In the genomic region with DNA sequence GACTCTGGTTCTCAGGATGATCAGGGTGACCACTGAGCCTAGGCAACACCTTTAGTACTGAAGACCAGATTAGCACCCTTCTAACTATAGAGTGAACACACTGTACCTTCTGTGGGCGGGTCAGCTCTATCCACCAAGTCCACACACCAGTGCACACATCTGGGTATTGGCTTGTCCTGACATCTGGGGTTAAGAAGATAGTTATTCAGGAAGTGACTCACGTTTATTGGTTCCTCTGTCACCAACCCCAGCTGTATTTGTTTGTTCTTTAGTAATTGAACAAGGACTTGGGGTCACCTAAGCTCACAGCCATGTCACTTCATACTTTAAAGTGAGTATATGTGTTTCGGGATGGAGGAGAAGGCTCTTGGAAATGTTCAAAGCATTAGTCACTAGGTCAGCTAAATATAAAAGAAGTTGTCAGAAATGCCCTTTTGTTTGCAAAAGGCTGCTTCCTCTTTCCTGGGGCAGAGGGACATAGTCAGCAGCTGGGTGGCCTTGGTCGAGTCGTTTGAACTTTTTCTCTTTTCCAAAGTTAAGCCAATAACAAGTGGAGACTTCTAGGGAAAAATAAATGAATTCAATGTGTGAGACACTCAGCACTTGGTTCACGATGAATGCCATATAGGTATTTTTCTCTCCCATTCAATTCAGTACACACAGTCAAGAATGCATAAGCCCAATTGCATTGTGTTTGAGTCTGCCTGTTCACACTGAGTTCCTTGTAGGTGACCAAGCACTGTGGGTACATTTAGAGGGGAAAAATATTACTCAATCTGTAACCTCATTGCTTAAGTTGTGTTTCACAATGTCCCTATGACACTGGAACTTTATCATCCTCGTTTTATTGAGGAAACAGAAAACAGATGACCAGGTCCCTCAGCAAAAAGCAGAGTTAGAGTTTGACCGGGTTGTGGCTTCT, we compare ENCODE assay signal across 12 mouse cellular contexts. TPM values are rescaled to one million over a fixed set of nuclear protein-coding genes. Genes with fewer than 3 reads are reported as not detected.
DNase-seq lines count a peak whose midpoint lies in the region; ATAC-seq lines count a peak whose summit lies in the region.
"Had no signal": no experiment of that assay in that cellular context is flagged by ENCODE, and none has a peak within 500 bp of the region (broad histone marks: within the 10 kb centered on the region; RNA-seq: fewer than 3 reads in every experiment).

No protein-coding gene starts in this region.

- no peak overlapping the region for H3K9ac ChIP-seq in hindbrain, embryonic 11.5 days (ENCODE audit: low read depth, low read length)
- H3K9ac ChIP-seq in midbrain, embryonic 13.5 days (replicated peaks) = no peak overlapping the region
- H3K9ac ChIP-seq: limb, embryonic 13.5 days had no signal

- H3K27ac ChIP-seq in macrophage = peak overlapping the region; percentile 95
- no peak overlapping the region for H3K27ac ChIP-seq in hindbrain, embryonic 11.5 days (ENCODE audit: low read depth, low read length)
- H3K27ac ChIP-seq in midbrain, embryonic 13.5 days = no peak overlapping the region
- H3K27ac ChIP-seq: limb, embryonic 13.5 days had no signal

- H3K4me1 ChIP-seq in hindbrain, embryonic 11.5 days (replicated peaks; ENCODE audit: control insufficient read depth, insufficient read depth, low read length) = no peaks in the 10 kb centered on the region
- H3K4me1 ChIP-seq in midbrain, embryonic 13.5 days (replicated peaks) = no peaks in the 10 kb centered on the region
- H3K4me1 ChIP-seq: limb, embryonic 13.5 days had no signal

- no peaks in the 10 kb centered on the region for H3K27me3 ChIP-seq in hindbrain, embryonic 11.5 days (ENCODE audit: control insufficient read depth, insufficient read depth, low read length)
- no peaks in the 10 kb centered on the region for H3K27me3 ChIP-seq in midbrain, embryonic 13.5 days
- H3K27me3 ChIP-seq: limb, embryonic 13.5 days had no signal

- ATAC-seq in common myeloid progenitor, adult 5-6 weeks (replicated peaks; ENCODE audit: low read depth, poor library complexity, severe bottlenecking) = peak; percentile 79
- ATAC-seq in hindbrain, embryonic 11.5 days (ENCODE audit: low FRiP score) = no peak
- ATAC-seq in midbrain, embryonic 13.5 days = no peak

- DNase-seq in adrenal gland, postnatal 14 days = peak; percentile 15
- no peak for DNase-seq in adrenal gland, adult 18-20 months (ENCODE audit: low spot score in 2 of 2)
- DNase-seq in 416B (ENCODE audit: low read depth) = peak; percentile 90
- no peak for DNase-seq in hindbrain, embryonic 11.5 days (ENCODE audit: low spot score)
- no peak for DNase-seq in frontal cortex, adult 2 months (ENCODE audit: extremely low spot score in 1 of 2, low spot score in 1 of 2)
- DNase-seq: heart, postnatal 14 days; kidney, postnatal 25 days had no signal

- no peaks in the 10 kb centered on the region for H3K9me3 ChIP-seq in hindbrain, embryonic 11.5 days (ENCODE audit: control insufficient read depth, low read length)
- no peaks in the 10 kb centered on the region for H3K9me3 ChIP-seq in midbrain, embryonic 13.5 days
- H3K9me3 ChIP-seq: limb, embryonic 13.5 days had no signal

- H3K4me3 ChIP-seq in macrophage (ENCODE audit: inconsistent target) = no peak overlapping the region
- no peak overlapping the region for H3K4me3 ChIP-seq in hindbrain, embryonic 11.5 days (ENCODE audit: low read depth, low read length)
- no peak overlapping the region for H3K4me3 ChIP-seq in midbrain, embryonic 13.5 days (replicated peaks)
- H3K4me3 ChIP-seq: limb, embryonic 13.5 days had no signal

- H3K79me2 ChIP-seq in macrophage (ENCODE audit: inconsistent target) = no peaks in the 10 kb centered on the region

- no peaks in the 10 kb centered on the region for H3K36me3 ChIP-seq in macrophage (ENCODE audit: inconsistent target)
- H3K36me3 ChIP-seq in hindbrain, embryonic 11.5 days (ENCODE audit: control insufficient read depth, insufficient read depth, low read length) = no peaks in the 10 kb centered on the region
- no peaks in the 10 kb centered on the region for H3K36me3 ChIP-seq in midbrain, embryonic 13.5 days
- H3K36me3 ChIP-seq: limb, embryonic 13.5 days had no signal

- WGBS in macrophage (ENCODE audit: missing documents) = 9% methylated on average over 8 of the region's 8 CpGs
- 70% methylated on average over 8 of the region's 8 CpGs for WGBS in hindbrain, embryonic 11.5 days
- 76% methylated on average over 8 of the region's 8 CpGs for WGBS in midbrain, embryonic 13.5 days

- no peak overlapping the region for H3K4me2 ChIP-seq in hindbrain, embryonic 11.5 days (replicated peaks; ENCODE audit: low read depth, low read length)
- H3K4me2 ChIP-seq in midbrain, embryonic 13.5 days (replicated peaks) = no peak overlapping the region
- H3K4me2 ChIP-seq: limb, embryonic 13.5 days had no signal

RNA-seq across cellular contexts. Expression of a gene that starts 17.4 kb away (rescaled TPM):
- total RNA-seq in adrenal gland, postnatal 14 days (2021) = not detected in 2 replicates
- not detected for total RNA-seq in adrenal gland, adult 18-20 months (2021)
- not detected in 2 replicates for total RNA-seq in common myeloid progenitor, adult 5-6 weeks (2017)
- not detected for total RNA-seq in macrophage (2018; cell fraction: chromatin; rRNA removed)
- total RNA-seq in macrophage (2018; cell fraction: cytosol; rRNA removed) = under 1 TPM in 8 of 26 experiments, not detected in 18; 0.05 to 0.13 (median 0.09) TPM
- total RNA-seq in macrophage (2018; cell fraction: nucleus; rRNA removed) = not detected
- polyA plus RNA-seq in macrophage (2018) = 0.13 TPM in 1 of 3 replicates, not detected in the others
- polyA plus RNA-seq in hindbrain, embryonic 11.5 days (2014; fragmentation: Nextera tagmentation; extraction: Ambion mirVana) = 0.11 TPM in 1 of 2 replicates, not detected in the other
- not detected in 2 replicates for polyA plus RNA-seq in frontal cortex, adult 2 months (2012; rRNA removed)
- 0.34 and 0.47 TPM in 2 replicates for polyA plus RNA-seq in midbrain, embryonic 13.5 days (2015; fragmentation: Nextera tagmentation; extraction: Ambion mirVana)
- total RNA-seq: heart, postnatal 14 days had no signal
- polyA plus RNA-seq: neural tube, embryonic 11.5 days had no signal

RNA-seq across cellular contexts. Expression of a gene that starts 31.3 kb away (rescaled TPM):
- total RNA-seq in adrenal gland, postnatal 14 days (2021) = 8.8 and 12.2 TPM in 2 replicates
- total RNA-seq in adrenal gland, adult 18-20 months (2021) = 10 to 100 TPM in 1 of 2 experiments, 1 to 10 TPM in 1; 9.6 to 17.0 TPM
- 13.3 and 14.2 TPM in 2 replicates for total RNA-seq in common myeloid progenitor, adult 5-6 weeks (2017)
- 1,000 to 10,000 TPM in 17 of 26 experiments, 100 to 1,000 TPM in 9; 315 to 2,085 (median 1,261) TPM for total RNA-seq in macrophage (2018; cell fraction: chromatin; rRNA removed)
- total RNA-seq in macrophage (2018; cell fraction: cytosol; rRNA removed) = 100 to 1,000 TPM; 233 to 622 (median 484) TPM
- total RNA-seq in macrophage (2018; cell fraction: nucleus; rRNA removed) = 1,000 to 10,000 TPM in 12 of 26 experiments, 100 to 1,000 TPM in 14; 360 to 1,596 (median 951) TPM
- 444 to 687 TPM (median 596 TPM) in 3 replicates for polyA plus RNA-seq in macrophage (2018)
- polyA plus RNA-seq in hindbrain, embryonic 11.5 days (2014; fragmentation: Nextera tagmentation; extraction: Ambion mirVana) = 1.7 and 2.1 TPM in 2 replicates
- polyA plus RNA-seq in frontal cortex, adult 2 months (2012; rRNA removed) = 3.3 and 5.5 TPM in 2 replicates
- polyA plus RNA-seq in midbrain, embryonic 13.5 days (2015; fragmentation: Nextera tagmentation; extraction: Ambion mirVana) = 1.9 and 2.9 TPM in 2 replicates

RNA-seq across cellular contexts. Expression of a gene that starts 38.9 kb away (rescaled TPM):
- total RNA-seq in adrenal gland, postnatal 14 days (2021) = not detected in 2 replicates
- not detected for total RNA-seq in adrenal gland, adult 18-20 months (2021)
- total RNA-seq in common myeloid progenitor, adult 5-6 weeks (2017) = 4.1 and 5.6 TPM in 2 replicates
- total RNA-seq in macrophage (2018; cell fraction: chromatin; rRNA removed) = 10 to 100 TPM in 2 of 26 experiments, 1 to 10 TPM in 24; 1.8 to 12.0 (median 4.9) TPM
- total RNA-seq in macrophage (2018; cell fraction: cytosol; rRNA removed) = 10 to 100 TPM; 10.5 to 25.7 (median 18.3) TPM
- total RNA-seq in macrophage (2018; cell fraction: nucleus; rRNA removed) = 10 to 100 TPM in 25 of 26 experiments, 1 to 10 TPM in 1; 5.4 to 27.0 (median 20.6) TPM
- 23.1 to 29.1 TPM (median 26.4 TPM) in 3 replicates for polyA plus RNA-seq in macrophage (2018)
- polyA plus RNA-seq in hindbrain, embryonic 11.5 days (2014; fragmentation: Nextera tagmentation; extraction: Ambion mirVana) = 0.25 TPM in 1 of 2 replicates, not detected in the other
- not detected in 2 replicates for polyA plus RNA-seq in frontal cortex, adult 2 months (2012; rRNA removed)
- polyA plus RNA-seq in midbrain, embryonic 13.5 days (2015; fragmentation: Nextera tagmentation; extraction: Ambion mirVana) = 0.12 TPM in 1 of 2 replicates, not detected in the other
- total RNA-seq: heart, postnatal 14 days had no signal

RNA-seq across cellular contexts. Expression of a gene that starts 55.3 kb away (rescaled TPM):
- total RNA-seq in adrenal gland, postnatal 14 days (2021) = not detected in 2 replicates
- total RNA-seq in adrenal gland, adult 18-20 months (2021) = not detected
- total RNA-seq in common myeloid progenitor, adult 5-6 weeks (2017) = not detected in 2 replicates
- 1 to 10 TPM in 6 of 26 experiments, not detected in 20; 1.1 to 3.8 (median 1.5) TPM for total RNA-seq in macrophage (2018; cell fraction: chromatin; rRNA removed)
- 1 to 10 TPM in 5 of 26 experiments, under 1 TPM in 20, not detected in 1; 0.29 to 1.3 (median 0.58) TPM for total RNA-seq in macrophage (2018; cell fraction: cytosol; rRNA removed)
- total RNA-seq in macrophage (2018; cell fraction: nucleus; rRNA removed) = 1 to 10 TPM in 15 of 26 experiments, under 1 TPM in 2, not detected in 9; 0.86 to 5.5 (median 1.8) TPM
- 1.3 to 3.4 TPM (median 1.4 TPM) in 3 replicates for polyA plus RNA-seq in macrophage (2018)
- polyA plus RNA-seq in hindbrain, embryonic 11.5 days (2014; fragmentation: Nextera tagmentation; extraction: Ambion mirVana) = not detected in 2 replicates
- not detected in 2 replicates for polyA plus RNA-seq in frontal cortex, adult 2 months (2012; rRNA removed)
- polyA plus RNA-seq in midbrain, embryonic 13.5 days (2015; fragmentation: Nextera tagmentation; extraction: Ambion mirVana) = not detected in 2 replicates
- total RNA-seq: heart, postnatal 14 days had no signal
- polyA plus RNA-seq: limb, embryonic 13.5 days; neural tube, embryonic 11.5 days had no signal

Comparison
In these comparisons a context has a peak if more than half of its experiments do, and no peak if none do; other contexts are left out.
1. DNase-seq: peak in adrenal gland, postnatal 14 days (single experiment) and 416B (single experiment); none in adrenal gland, adult 18-20 months (0 of 2), hindbrain, embryonic 11.5 days (single experiment) and frontal cortex, adult 2 months (0 of 2).
2. RNA of a gene that starts 31.3 kb away (polyA plus RNA-seq): 444 to 687 TPM in macrophage; 3.3 to 5.5 TPM in frontal cortex, adult 2 months, 1.9 to 2.9 TPM in midbrain, embryonic 13.5 days and 1.7 to 2.1 TPM in hindbrain, embryonic 11.5 days; every median in the first group is over 10 times any median in the second.
3. RNA of a gene that starts 38.9 kb away (polyA plus RNA-seq): 23.1 to 29.1 TPM in macrophage; 0.25 TPM in hindbrain, embryonic 11.5 days, 0.12 TPM in midbrain, embryonic 13.5 days and not detected in frontal cortex, adult 2 months; every median in the first group is over 10 times any median in the second.